Mouse (Mus musculus): ENCODE measurements at regions not wholly inside any gene's neighbourhood (a gene's known extent, or its start where the extent isn't known, plus 50 kb on each side); places are given as distances from the start of the nearest gene placed in this dataset.
"Not testable (repeated sequence)": the region's sequence is repeated elsewhere in the genome, so short reads cannot be mapped to it uniquely, and the experiment has no call there.

- DNase-seq: no peak
These were observed 257.9 kb downstream of the Ajap1 start for GRCm38 (mm10) chr4:153224618-153225177.

- no peak for DNase-seq
These were observed 259.6 kb downstream of the Ajap1 start for GRCm38 (mm10) chr4:153223019-153223418.

- DNase-seq: no peak
These were observed 262.1 kb downstream of the Ajap1 start for GRCm38 (mm10) chr4:153220485-153220884.

GRCm38 (mm10) chr4:153220074-153220473 lies 262.5 kb downstream of the Ajap1 start:
- DNase-seq: no peak

GRCm38 (mm10) chr4:153217541-153217980 lies 265.1 kb downstream of the Ajap1 start:
- no peak for DNase-seq

- DNase-seq: no peak
These were observed 270.5 kb downstream of the Ajap1 start for GRCm38 (mm10) chr4:153212095-153212494.

- DNase-seq: no peak
These were observed 273.8 kb downstream of the Ajap1 start for GRCm38 (mm10) chr4:153208822-153209221.

- no peak for DNase-seq
These were observed 274.4 kb downstream of the Ajap1 start for GRCm38 (mm10) chr4:153208215-153208614.

- DNase-seq: no peak
These were observed 275.0 kb downstream of the Ajap1 start for GRCm38 (mm10) chr4:153207578-153208102.

- no peak for DNase-seq
These were observed 275.7 kb downstream of the Ajap1 start for GRCm38 (mm10) chr4:153206789-153207457.

GRCm38 (mm10) chr4:153204764-153205163 lies 277.8 kb downstream of the Ajap1 start:
- DNase-seq: no peak

- no peak for DNase-seq
These were observed 281.5 kb downstream of the Ajap1 start for GRCm38 (mm10) chr4:153200799-153201770.

- no peak for DNase-seq
These were observed 293.1 kb downstream of the Ajap1 start for GRCm38 (mm10) chr4:153189485-153189884.

GRCm38 (mm10) chr4:153188504-153189031 lies 294.0 kb downstream of the Ajap1 start:
- no peak for DNase-seq

GRCm38 (mm10) chr4:153187959-153188503 lies 294.6 kb downstream of the Ajap1 start:
- DNase-seq: no peak

GRCm38 (mm10) chr4:153177496-153177895 lies 305.1 kb downstream of the Ajap1 start:
- DNase-seq: no peak

GRCm38 (mm10) chr4:153175660-153176059 lies 307.0 kb downstream of the Ajap1 start:
- no peak for DNase-seq

- DNase-seq: no peak
These were observed 307.5 kb downstream of the Ajap1 start for GRCm38 (mm10) chr4:153175077-153175476.

- DNase-seq: no peak
These were observed 312.6 kb downstream of the Ajap1 start for GRCm38 (mm10) chr4:153169991-153170390.

GRCm38 (mm10) chr4:153164810-153165209 lies 317.8 kb downstream of the Ajap1 start:
- DNase-seq: no peak

- no peak for DNase-seq
These were observed 322.5 kb downstream of the Ajap1 start for GRCm38 (mm10) chr4:153160115-153160514.

GRCm38 (mm10) chr4:153157572-153157971 lies 325.0 kb downstream of the Ajap1 start:
- DNase-seq: no peak

GRCm38 (mm10) chr4:153152923-153153322 lies 329.7 kb downstream of the Ajap1 start:
- not testable (repeated sequence) for DNase-seq
